Mouse (Mus musculus): Measurements from ENCODE around the gene Dctn3. TPM values are rescaled to one million over a fixed set of nuclear protein-coding genes. Genes with fewer than 3 reads are reported as not detected.

Dctn3 gene
- total and polyA plus RNA-seq, 3 experiments = 57.7 to 64.6 TPM; not detected in 1

DNA sequence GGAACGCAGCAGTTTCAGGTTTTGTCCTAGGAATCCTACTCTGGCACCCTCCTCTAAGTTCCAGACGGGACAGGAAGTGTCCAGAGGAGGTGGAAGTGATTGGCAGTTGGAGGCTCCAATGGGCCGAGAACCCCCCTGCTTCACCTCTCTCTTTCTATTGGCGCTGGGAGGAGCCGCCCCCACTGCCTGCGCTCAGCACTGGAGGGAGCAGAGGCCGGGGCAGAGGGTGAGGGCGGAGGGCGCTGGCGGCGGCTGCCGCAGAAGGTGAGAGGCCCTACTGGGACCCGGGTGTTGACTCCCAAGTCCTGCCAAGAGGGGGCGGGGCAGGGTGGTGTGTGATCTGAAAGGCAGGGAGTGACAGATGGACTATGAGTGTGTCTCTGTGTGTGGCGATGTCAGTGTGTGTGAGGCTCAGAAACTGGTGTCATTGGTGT lies 37.3 kb upstream of the Dctn3 start:
- H3K4me1 ChIP-seq (ENCODE audit: control insufficient read depth in 1 of 2, insufficient read depth in 2 of 2, low read length in 2 of 2) = peaks cover 6 to 19% of the 10 kb centered on the region in 2 experiments
- H3K79me2 ChIP-seq (ENCODE audit: control insufficient read depth, insufficient read depth, low read length, poor library complexity) = peaks cover 1% of the 10 kb centered on the region; the same call in 1 of the 2 replicates
- peaks cover 0 to 13% of the 10 kb centered on the region in 2 experiments; a peak in 2 of 4 replicates for H3K36me3 ChIP-seq (ENCODE audit: control insufficient read depth in 1 of 2, insufficient read depth in 2 of 2, low read length in 2 of 2)
- DNase-seq (ENCODE audit: low read depth, low spot score) = peak; percentile 94
- TF ChIP-seq NRF1 (IDR thresholded peaks at IDR 0.05; ENCODE audit: insufficient read depth, low read depth, low read length, poor library complexity, severe bottlenecking) (no peak), MXI1 (IDR thresholded peaks at IDR 0.05; ENCODE audit: low read depth, low read length) (0 out of 2 replicates have a peak, but pooled peaks have one; percentile 34), CTCF (IDR thresholded peaks at IDR 0.05 in 2 of 3, conservative IDR thresholded peaks at IDR 0.05 in 1 of 3; ENCODE audit: control insufficient read depth in 1 of 3, insufficient read depth in 1 of 3, low read depth in 2 of 3, low read length in 3 of 3, poor library complexity in 1 of 3, severe bottlenecking in 1 of 3) (peak in 1 of 3 experiments; percentile 27; a peak in 2 of 6 replicates), UBTF (IDR thresholded peaks at IDR 0.05; ENCODE audit: borderline replicate concordance, insufficient read depth, low read depth, low read length) (0 out of 2 replicates have a peak, but pooled peaks have one; percentile 45), ZNF384 (IDR thresholded peaks at IDR 0.05; ENCODE audit: low read depth, low read length) (no peak), POLR2A (IDR thresholded peaks at IDR 0.05; ENCODE audit: control insufficient read depth in 1 of 2, insufficient read depth in 1 of 2, low read depth in 1 of 2, low read length in 2 of 2, poor library complexity in 1 of 2) (peak in 1 of 2 experiments; percentile 60; a peak in 2 of 4 replicates), ELF1 (IDR thresholded peaks at IDR 0.05; ENCODE audit: low read depth, low read length) (peak; percentile 53; the same call in 1 of the 2 replicates), MEF2A (IDR thresholded peaks at IDR 0.05; ENCODE audit: extremely low read depth, insufficient replicate concordance, low read depth, low read length, poor library complexity, severe bottlenecking) (no peak), SIN3A (IDR thresholded peaks at IDR 0.05; ENCODE audit: low read length) (peak; percentile 83; the same call in 1 of the 2 replicates), MAFK (IDR thresholded peaks at IDR 0.05; ENCODE audit: borderline replicate concordance, low read depth, low read length) (no peak), MAX (IDR thresholded peaks at IDR 0.05; ENCODE audit: low read length) (no peak), BHLHE40 (IDR thresholded peaks at IDR 0.05; ENCODE audit: borderline replicate concordance, low read depth, low read length) (no peak), GABPA (IDR thresholded peaks at IDR 0.05; ENCODE audit: low read depth, low read length) (0 out of 2 replicates have a peak, but pooled peaks have one; percentile 33), ETS1 (IDR thresholded peaks at IDR 0.05; ENCODE audit: low read depth, low read length) (0 out of 2 replicates have a peak, but pooled peaks have one; percentile 14), TCF12 (IDR thresholded peaks at IDR 0.05; ENCODE audit: low read depth, low read length) (no peak), ZMIZ1 (IDR thresholded peaks at IDR 0.05; ENCODE audit: low read depth, low read length) (peak; percentile 71), KAT2A (conservative IDR thresholded peaks at IDR 0.05; ENCODE audit: low read depth, low read length) (peak; percentile 21; the same call in 1 of the 2 replicates), POLR2AphosphoS2 (IDR thresholded peaks at IDR 0.05; ENCODE audit: low read length) (peak; percentile 55; the same call in 1 of the 2 replicates), NELFE (IDR thresholded peaks at IDR 0.05; ENCODE audit: low read depth, low read length) (peak; percentile 54), HCFC1 (IDR thresholded peaks at IDR 0.05; ENCODE audit: low read depth, low read length) (peak; percentile 64)
- peak overlapping the region; percentile 54 to 87 for H3K4me3 ChIP-seq (ENCODE audit: control insufficient read depth in 1 of 2, insufficient read depth in 1 of 2, low read depth in 2 of 2, low read length in 2 of 2)
- peak overlapping the region; percentile 64 for H3K9ac ChIP-seq (ENCODE audit: control insufficient read depth, low read depth, low read length, poor library complexity, severe bottlenecking)
- no peaks in the 10 kb centered on the region for H3K9me3 ChIP-seq (replicated peaks; ENCODE audit: insufficient read depth, low read length)
- no peaks in the 10 kb centered on the region for H3K27me3 ChIP-seq (ENCODE audit: control insufficient read depth in 1 of 2, insufficient read depth in 2 of 2, low read length in 2 of 2)
- H3K27ac ChIP-seq (ENCODE audit: control insufficient read depth, low read depth, low read length) = peak overlapping the region; percentile 62
